Mouse (Mus musculus) adrenal gland, adult 8-10 months (tissue): Measurements from ENCODE around the gene Gm10428. TPM values are rescaled to one million over a fixed set of nuclear protein-coding genes. Genes with fewer than 3 reads are reported as not detected.
"Not testable (repeated sequence)": the region's sequence is repeated elsewhere in the genome, so short reads cannot be mapped to it uniquely, and the experiment has no call there.

Experiments
- DNase-seq: peaks from one replicate; pipeline ENCODE4 v3.0.0; 2022
- total RNA-seq, 4 experiments: library from RNA; stranded (reverse); gene quantifications; 2 replicates each; pipeline ENCODE4 v1.2.4; 2022

Gene Gm10428
- not detected for total RNA-seq

DNA sequence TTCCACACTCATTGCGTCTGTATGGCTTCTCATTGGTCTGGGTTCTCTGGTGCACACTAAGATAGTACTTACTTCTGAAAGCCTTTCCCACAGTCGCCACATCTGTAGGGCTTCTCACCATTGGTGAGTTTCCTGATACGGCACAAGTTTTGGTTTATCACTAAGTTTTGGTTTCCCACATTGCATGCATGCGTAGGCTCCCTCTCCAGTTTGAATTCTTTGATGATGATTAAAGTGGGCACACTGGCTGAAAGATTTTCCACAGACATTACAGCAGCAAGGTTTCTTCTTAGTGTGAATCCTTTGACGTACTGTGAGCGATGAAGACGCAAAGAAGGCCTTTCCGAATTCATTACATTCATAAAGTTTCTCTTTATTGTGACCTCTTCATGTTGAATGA lies at the start of gene Gm10428:
Gene Gm10428, plus strand, starts transcription at position 321 of the 400 bp plus-strand sequence.
- no peak for DNase-seq

- no peak for DNase-seq
These were observed 46.8 kb upstream of the Gm10428 start for GRCm38 (mm10) chr11:62706141-62706540.

GRCm38 (mm10) chr11:62708252-62708651 lies 44.6 kb upstream of the Gm10428 start:
- DNase-seq: no peak

GRCm38 (mm10) chr11:62710657-62711056 lies 42.2 kb upstream of the Gm10428 start:
- DNase-seq: no peak

DNA sequence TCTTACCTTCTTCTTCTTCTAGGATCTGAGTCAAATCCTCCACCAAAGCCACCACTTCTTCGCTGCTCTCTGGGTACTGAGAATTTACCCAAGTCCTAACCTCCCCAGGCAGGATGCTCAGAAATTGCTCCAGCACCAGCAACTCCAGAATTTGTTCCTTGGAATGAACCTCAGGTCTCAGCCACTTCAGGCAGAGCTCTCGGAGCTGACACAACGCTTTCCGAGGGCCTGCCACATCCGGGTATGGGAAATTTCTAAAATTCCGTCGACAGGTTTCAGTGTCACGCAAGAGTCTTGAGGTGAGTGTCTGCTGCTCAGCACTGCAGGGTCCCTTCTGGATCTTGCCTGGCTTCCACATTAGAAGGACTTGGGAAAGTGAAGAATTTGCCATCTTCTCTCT lies 24.6 kb upstream of the Gm10428 start:
- DNase-seq: no peak

- peak; percentile 82 for DNase-seq
These were observed 21.4 kb upstream of the Gm10428 start, which contains the start of gene Zfp287 for GRCm38 (mm10) chr11:62731311-62732021. Gene Zfp287 (minus strand): TSS chr11:62731905.

DNA sequence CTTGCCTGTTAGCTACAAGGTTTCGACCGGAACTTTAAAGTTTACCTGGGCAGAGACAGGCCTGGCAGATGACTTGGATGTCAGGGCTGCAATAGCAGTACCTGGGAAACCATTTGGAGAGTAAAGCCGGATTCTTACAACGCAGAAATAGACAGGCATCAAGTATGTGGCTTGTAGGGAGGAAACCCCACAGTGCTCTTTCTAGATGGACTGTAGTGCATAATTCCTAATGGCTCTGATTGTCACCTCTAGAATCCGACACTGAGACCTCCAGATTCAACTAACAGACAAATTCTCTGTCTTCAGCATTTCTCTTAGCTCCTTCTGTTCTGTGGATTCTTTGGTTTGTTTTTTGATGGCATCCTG lies 20.9 kb upstream of the Gm10428 start:
- no peak for DNase-seq

DNA sequence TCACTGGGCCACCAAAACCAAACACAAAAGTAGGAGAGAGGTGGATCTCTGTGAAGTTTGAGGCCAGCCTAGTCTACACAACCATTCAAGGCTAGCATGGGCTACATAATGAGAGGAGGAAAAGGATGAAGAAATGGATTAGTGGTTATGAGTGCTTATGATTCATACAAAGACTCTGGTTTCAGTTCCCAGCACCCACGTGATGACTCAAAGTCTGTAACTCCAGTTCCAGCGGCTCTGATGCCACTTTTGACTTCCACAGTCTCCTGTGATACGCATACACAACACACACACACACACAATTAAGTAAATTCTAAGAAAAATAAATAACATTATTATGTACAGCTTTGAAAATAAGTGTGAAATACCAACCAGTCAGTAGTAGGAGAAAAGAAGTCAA lies 20.2 kb upstream of the Gm10428 start:
- no peak for DNase-seq

GRCm38 (mm10) chr11:62741186-62741585 lies 11.7 kb upstream of the Gm10428 start:
- DNase-seq: no peak

- DNase-seq: no peak
These were observed 10.5 kb upstream of the Gm10428 start for GRCm38 (mm10) chr11:62742261-62742957.

DNA sequence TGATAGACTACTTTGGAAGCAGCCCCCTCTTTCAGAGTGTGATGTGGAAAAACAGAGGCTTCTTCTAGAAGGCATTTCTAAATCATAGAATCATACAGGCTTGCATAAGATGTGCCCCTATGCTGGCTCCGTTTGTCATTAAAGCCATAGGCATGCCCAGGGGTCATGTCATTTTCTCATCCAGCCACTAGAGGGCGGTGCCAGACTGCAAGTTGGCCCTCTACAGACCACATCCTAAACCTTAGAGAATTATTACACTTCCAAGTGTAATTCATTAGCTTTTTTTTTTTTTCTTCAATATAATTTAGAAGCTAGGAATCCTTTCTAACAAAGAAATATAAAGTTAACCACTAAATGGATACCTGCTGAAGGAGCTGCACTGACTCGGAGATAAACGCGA lies 8.8 kb upstream of the Gm10428 start:
- peak; percentile 31 for DNase-seq

DNA sequence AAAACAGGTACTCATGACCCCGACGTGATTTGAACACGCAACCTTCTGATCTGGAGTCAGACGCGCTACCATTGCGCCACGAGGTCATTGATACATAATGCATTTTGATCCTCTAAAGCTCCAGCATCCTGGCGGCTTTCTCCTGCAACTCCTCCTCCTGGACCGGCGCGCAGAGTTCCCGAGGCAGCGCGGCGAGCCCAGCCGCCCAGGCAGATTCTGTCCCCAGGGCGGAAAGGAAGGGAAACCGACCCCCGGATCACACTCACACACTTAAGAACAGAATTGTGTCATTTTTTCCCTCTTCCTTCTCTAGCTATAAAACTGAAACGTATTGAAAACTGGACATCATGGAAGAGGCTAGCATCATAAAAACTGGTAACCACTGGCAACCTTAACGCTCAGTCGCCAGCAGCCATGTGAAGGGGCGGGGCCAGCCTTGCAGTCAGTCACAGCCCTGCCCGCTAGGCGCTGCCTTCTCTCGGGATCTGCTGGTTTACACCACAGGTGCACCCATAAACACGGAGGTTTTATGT lies 6.8 kb upstream of the Gm10428 start:
- DNase-seq: peak; percentile 37

DNA sequence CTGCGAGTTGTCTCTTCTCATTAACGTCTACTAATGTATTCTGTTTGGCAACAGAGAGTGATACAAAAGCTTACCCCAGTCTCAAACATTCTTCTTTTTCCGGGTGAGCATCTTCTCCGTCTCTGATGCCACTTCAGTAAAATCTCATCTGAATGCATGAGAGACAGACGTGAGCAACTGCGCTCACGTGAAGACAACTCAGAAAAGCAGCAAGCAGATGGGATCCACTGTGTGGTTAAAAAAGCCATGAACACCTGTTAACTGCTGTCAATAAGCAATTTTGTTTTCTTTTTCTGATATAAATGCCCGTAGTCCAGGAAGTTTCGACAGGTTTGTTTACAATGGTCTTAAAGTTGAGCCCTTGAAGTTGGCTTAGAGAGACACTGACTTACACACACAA lies 5.7 kb upstream of the Gm10428 start:
- DNase-seq: no peak

- DNase-seq: no peak
These were observed 4.8 kb upstream of the Gm10428 start for GRCm38 (mm10) chr11:62748062-62748461.

DNA sequence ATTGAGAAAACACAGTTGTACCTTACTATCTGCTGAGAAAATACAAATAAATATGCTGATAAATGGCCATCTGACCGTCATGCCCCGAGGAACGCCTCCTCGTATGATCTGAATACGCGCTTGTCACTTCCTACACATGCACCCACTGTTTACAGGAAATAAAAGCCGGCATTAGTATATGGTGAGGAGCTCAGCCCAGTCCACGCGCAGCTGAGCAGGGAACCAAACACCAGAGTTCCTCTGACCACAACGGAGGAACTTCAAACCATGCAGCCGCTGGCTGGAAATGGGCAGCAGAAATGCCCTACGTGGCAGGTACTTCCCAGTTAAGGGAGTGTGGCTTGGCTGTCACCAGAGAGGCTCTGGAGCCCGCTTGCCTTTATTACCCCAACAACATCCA lies 3.5 kb upstream of the Gm10428 start:
- DNase-seq: not testable (repeated sequence)

- DNase-seq: no peak
These were observed 709 bp upstream of the Gm10428 start for GRCm38 (mm10) chr11:62752191-62752590.

DNA sequence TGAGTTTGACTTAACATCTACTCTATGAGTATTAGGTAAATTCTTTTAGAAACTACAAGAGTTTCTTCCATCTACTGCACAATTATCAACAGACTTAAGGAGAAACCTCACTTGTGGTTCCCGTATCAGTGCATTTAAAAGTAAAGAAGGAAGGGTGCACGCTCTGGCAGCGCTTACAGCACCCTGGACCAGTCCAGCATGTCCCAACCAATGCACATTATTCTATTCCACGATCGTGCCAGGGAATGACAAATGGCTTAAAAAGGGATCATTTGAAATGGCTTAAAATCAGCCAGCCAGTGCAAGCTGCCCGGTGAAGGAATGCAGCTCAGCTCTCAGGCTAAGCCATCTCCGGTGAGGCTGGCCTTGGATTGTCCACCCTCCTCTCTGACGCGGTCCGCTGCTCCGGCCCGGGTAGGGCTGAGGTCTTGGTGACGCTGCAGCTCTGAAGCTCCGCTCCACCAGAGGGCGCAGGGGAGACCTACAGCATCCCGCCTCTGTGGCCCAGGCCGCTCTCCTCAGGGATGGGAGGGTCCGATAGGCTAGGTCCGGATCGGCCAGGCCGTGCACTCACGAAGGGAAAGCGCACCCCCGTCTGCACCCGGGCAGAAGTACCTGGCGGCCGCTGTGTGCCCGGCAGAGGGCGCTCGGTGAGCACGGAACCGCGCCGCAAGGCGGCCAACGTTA lies 3.7 kb downstream of the Gm10428 start:
- peak; percentile 96 for DNase-seq

GRCm38 (mm10) chr11:62757143-62757507 lies 4.2 kb downstream of the Gm10428 start:
- DNase-seq: no peak

- DNase-seq: no peak
These were observed 5.0 kb downstream of the Gm10428 start for GRCm38 (mm10) chr11:62757906-62758305.

DNA sequence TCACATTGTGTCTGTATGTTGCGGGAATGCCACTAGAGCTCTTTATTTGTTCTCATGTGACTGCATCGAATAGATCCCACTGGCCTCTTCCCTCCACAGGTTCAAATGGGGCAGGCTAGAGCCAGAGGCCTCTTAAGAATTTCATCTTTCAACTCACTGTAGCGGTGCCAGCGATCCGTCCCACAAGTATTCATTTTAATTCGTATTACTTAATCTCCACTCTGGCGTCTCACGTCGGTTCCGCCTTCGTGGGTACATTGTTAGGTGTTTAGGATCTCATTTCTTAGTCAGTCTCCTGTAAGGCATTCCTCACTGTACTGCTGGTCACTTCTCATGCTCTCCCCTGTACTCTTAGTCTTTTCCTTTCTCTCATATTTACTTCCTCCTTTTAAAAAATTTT lies 5.6 kb downstream of the Gm10428 start:
- DNase-seq: no peak

DNA sequence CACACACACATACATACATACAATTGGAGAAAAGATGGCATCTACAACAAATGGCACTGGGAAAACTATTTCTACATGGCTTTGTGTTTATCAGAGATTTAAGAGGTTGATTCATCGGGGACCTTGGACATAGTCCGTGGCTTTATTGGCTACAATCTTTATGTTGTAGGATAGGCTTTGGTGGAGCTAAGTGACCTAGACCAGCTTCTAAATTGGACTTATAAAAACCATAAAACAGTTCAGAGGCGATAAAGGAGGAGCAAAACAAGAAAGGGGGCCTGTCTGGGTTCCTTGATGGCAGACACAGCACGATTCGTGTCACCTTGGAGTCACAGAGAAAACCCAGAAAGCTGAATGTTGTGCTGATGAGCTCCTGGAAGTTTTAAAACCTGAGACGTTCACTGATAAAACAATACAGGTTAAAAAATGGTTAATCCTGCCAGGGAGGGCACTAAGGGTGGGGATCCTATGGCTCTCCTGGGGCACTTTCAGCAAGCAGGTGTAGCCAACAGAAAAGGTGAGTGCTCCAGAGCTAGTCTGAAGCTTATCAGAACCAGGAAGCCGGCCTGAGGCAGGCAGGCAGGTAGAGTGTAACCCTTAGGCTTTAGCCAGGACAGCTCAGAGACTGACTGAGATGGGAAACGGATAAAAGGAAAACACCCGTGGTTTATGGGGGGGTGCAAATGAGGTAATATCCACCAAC lies 8.0 kb downstream of the Gm10428 start:
- no peak for DNase-seq

GRCm38 (mm10) chr11:62776510-62776909 lies 23.6 kb downstream of the Gm10428 start:
- no peak for DNase-seq
